Mouse (Mus musculus) induced T-regulatory cell, adult 2 months (primary cell): ENCODE data around the gene Bicra.

ENCODE experiments used
- DNase-seq: peaks from one replicate; pipeline ENCODE4 v3.0.0-alpha.2; 2012; ENCODE audit warnings: low read depth

The Bicra gene

DNA sequence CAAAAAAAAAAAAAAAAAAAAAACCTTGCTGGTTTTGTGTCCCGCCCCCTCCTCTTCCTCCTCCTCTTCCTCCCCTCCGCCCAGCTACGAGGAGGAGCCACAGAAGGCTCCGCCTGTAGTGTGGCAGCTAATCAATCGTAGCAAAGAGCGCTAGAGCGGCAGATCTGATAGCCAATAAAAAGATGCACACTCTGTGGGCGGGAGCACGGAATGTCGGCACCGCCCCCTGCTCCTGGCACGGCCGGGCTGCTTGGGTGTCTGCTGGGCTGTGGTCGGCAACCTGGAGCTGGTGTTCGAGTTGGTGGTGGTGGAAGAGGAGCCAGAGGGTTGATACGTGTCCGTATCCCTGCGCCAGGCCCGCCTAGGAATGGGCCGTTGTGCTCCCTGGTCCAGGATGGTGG, 443 bp upstream of the Bicra start:
- DNase-seq: peak; percentile 99

DNA sequence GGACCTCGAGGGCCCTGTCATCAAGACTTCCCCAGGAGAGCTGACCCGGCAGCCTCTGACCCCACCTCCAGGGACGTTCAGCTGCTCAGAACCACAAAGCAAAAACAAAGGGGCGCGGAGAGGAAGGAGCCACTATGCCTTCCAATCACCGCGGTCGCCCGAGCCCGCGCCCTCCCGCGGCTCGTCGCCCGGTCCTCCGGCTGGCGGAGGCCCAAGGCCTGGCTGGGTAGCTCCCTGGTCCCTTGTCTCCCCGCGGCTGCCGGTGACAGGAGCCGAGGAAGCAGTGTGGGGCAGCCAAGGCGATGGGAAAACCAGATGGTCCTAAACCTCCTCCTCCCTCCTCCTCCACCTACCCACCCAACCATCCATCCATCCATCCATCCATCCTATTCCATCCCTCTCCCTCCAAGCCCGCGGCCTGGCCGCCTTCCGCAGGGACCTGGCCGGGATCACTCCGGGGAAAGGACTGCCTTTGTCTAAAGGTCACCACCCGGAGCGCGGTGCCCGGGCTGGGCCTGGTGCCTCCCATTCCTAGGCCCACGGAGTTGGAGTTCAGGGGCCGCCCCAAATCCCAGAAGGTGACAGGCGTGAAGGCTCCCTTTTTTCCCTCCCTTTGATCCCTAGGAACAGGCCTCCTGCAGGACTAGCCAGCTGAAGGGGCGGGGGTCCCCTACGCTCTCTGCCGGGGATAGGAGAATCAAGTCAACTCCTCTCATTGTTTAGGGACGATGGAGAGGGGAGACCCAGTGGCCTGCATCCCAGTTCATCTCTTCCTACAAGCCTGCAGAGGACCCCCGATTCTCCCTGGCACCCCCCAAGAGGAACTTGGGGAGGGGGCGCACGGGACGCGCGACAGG, 1.0 kb downstream of the Bicra start:
- peak; percentile 50 for DNase-seq

DNA sequence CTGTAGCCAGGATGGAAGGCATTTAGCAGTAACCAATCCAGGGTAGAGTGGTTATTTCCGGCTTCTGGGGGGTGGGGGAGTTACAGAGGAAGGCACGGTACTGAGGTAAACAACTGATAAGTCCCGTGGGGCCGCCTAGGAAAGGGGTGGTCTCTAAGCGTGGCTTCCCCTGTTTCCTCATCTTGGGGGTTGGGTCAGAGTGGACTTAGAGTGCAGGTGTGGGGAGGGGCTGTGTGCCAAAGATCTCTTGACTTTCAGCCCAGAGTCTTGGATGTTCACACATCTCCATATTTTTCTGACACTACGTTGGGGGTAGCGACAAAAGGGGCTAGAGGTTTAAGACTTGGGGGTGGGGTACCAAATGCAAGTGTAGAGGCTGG, 1.6 kb downstream of the Bicra start:
- peak; percentile 95 for DNase-seq

DNA sequence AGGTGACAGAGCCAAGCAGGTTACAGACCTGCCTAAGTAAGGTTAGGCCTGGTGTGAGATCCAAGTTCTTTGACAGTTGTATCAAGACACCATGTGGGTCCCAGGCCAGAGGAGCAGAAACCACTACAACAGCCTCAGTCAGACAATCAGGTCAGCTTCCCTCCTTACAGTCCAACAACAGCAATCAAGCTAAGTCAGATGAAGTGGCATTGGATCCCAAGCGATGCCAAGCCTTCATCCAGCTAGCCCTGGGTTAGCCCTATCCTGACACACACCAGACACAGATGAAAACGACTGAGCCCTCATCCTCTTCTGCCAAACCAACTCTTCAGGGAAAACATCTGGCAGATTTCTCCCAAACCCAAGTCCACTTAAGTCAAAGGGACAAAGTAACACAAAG, 2.2 kb downstream of the Bicra start:
- no peak for DNase-seq

DNA sequence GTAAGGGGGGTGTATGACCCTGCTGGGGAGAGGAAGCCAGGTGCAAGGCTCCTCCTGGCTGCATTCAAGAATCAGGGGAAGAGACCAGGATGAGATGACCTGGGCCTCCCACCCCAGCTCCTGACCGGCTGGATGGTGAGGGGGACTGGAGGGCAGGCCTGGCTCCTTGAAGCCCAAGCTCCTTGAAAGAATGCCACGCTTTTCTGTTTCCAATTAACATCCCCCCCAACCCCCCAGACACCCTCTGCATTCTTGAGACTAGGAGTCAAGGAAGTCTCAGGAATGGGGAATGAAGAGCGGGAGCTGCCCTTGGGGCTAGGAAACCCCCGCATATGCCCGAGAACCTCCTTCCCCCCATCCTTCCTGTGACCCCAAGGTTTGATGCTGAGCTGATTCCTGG, 3.2 kb downstream of the Bicra start:
- DNase-seq: peak; percentile 13

DNA sequence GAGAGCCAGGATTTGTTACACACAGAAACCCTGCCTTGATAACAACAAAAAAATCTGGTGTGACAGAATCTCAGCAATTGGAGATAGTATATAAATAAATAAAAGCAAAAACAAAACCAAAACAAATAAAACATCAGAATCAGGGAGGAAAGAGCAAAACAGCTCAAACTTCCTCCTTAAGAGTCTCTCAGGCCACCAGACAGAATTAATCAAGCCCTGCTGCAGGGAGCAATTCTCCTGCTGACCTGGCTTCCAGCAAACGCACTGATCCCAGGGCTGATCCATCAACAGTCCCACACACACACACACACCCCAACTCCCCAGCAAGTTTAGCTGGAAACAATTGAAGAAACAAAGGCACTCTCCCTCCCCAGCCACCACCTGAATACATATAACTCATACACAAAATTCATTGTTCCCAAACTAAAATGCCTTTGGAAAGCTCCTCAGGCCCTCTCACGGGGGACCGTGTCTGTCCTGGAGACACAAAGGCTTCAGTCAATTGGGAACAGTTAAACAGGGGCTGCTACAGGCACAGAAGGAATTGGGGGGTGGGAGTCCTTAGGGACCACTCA, 3.8 kb downstream of the Bicra start:
- DNase-seq: no peak

DNA sequence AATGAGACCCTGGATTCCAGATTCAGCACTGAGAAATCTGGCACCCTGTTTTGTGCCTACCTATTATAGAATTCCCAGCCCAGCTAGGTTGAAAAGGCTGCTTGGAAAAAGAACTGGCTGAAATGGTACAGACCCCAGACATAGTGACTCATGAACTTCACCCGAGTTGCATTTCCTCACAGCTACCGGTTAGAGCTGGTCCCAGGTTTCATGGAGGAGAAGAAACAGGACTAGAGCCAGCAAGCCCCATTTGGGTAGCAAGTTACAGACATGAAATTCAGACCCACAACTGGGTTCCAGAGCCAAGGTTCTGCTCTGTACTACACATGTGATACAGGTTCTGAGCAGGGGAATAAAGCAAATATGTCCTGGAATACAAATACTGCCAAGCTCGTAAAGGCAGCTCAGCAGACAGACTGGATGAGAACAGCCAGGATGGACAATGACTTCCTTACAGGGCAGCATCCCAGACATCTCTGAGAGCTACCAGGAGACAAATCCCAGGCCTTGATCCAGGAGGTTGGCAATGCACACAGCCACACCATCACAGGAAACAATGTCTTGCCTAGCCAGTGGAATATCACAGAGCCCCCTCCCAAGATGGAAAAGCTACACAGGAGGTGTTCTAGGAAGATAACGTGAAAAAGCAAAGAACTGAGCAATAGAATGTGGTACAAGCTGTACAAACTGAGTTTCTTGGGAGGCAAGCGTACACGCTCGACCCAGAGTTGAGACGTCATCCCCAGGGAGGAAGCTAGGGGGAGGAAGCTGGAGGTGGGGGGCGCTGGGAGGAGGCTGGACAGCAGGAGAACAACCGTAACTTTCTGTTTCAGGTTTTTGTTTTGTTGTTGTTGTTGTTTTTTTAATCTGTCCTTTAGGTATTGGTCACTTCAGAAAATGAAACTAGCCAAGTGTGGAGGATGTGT, 4.6 kb downstream of the Bicra start:
- peak; percentile 73 for DNase-seq

DNA sequence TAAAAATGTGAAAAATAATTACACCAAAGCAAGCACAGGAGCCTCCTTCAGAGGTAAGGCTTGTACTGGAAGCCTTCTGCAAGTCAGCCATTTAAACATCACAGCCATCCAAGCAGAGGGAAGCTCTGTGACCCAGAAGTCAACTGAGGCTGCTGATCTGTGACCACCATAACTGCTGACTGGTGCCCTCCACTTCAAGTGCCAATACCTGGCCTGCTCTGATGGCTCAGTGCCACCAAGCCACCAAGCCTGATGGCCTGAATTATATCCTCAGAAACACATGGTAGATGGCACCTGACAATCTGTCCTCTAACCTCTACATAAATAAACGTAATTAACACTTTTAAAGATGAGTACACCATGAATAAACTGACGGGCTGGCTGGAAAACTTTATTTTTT, 6.5 kb downstream of the Bicra start:
- no peak for DNase-seq

DNA sequence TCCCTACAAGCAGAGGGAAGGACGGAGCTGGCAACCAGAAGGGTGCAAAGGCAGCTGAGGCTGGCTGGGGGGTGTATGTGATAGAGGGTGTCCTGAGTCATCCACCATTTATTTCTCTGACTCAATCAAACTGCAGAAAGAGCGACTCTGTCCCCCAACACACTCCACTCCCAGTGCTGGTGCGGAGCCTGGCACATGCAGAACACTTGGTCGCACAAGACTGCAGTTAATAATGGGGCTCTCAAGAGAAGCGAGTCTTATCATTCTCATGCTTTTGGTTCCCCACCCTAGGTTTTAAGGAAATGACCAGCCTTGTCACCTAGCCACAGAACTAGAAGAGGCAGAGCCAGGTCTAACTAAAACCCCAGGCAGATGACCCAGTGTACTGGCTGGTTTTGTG, 8.4 kb downstream of the Bicra start:
- no peak for DNase-seq

DNA sequence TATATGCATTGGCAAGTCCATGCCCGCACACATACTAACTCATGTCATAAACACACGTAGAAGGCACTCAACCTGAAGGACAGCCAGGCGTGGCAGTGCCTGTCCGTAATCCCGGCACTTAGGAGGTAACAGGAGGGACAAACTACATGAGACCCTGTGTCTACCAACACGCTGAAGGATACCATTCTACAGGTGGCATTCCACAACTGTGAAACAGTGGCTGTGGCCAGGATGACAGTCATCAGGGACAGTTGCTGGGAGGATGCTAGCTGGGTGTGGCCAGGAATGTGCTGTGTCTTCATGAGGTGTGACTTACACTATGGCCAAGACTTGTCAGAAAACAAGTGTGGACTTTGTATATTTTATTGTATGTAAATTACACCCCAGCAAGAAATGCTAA, 10.7 kb downstream of the Bicra start:
- DNase-seq: no peak

DNA sequence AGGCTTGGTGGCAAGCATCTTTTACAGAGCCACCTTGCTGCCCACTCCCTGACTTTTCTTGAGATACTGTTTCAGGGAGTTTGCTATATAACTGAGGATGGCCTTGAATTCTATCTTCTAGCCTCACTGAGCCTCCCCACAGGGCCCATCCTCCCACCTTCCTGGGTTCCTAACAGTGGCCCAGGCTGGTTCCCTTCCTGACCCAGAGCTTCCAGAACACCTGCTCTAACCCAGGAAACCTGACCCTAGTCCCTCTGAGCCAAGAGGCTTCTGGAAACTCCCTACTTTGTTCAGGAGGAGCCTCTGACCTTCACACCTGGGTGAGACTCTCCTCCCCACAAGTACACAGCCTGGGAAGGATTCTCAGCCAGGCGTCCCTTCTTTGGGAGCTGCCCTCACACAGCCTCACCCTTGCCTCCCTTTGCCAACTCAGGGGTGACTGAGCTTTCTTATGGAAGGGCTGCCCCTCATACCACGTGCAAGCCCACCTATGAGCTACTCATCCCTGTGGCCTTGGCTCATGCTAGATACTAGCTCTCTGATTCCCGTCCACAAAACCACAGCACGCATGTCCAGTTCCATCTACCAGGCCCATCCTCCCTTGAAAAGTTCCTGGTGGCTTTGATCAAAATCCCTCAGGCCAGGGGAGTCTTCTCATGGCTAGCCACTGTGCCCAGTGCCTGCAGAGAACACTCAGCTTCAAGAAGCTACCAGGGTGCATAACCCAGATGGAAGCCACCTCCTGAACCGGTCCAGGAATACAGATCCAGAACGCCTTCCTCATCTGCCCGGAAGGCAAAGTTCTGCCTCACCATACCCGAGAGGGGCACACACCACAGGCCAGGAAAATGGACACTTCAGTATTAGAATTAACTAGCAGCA, 13.9 kb downstream of the Bicra start:
- no peak for DNase-seq

DNA sequence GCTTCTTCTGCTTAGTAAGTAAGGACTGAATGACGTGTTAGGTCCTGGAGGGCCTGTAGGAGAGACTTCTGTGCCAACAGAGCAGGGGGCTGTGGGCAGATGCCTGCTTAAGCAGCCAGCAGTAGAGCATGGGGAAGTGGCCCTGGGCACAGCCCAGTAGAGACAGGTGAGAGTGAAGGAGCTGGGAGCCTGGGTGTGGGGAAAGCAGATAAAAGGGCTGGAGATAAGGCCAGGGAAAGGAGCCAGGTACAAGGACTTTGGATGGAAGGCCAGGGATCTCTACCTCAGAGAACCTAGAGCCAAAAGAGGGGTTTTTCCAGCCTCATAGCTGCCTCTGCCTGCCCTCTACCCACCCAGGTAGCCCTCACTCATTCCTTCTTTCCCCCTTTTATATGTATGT, 14.7 kb downstream of the Bicra start:
- no peak for DNase-seq

DNA sequence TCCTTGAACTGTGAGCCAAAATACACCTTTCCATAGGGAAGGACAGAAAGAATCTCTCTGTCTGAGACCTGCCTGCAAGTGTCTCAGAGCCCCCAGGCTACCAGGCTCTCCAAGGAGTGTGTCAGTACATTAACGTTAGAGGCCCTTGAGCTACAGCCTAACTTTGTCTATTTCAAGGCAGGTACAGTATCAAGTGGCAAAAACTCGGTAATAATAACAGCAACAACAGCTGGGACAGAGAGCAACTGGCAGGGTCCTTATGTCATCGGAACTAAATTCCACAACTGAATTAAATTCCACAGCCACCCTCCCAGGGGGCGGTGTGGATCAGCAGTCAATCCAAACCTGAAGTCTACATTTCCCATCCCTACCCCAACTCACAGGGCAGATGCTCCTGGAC, 16.6 kb downstream of the Bicra start:
- DNase-seq: no peak

DNA sequence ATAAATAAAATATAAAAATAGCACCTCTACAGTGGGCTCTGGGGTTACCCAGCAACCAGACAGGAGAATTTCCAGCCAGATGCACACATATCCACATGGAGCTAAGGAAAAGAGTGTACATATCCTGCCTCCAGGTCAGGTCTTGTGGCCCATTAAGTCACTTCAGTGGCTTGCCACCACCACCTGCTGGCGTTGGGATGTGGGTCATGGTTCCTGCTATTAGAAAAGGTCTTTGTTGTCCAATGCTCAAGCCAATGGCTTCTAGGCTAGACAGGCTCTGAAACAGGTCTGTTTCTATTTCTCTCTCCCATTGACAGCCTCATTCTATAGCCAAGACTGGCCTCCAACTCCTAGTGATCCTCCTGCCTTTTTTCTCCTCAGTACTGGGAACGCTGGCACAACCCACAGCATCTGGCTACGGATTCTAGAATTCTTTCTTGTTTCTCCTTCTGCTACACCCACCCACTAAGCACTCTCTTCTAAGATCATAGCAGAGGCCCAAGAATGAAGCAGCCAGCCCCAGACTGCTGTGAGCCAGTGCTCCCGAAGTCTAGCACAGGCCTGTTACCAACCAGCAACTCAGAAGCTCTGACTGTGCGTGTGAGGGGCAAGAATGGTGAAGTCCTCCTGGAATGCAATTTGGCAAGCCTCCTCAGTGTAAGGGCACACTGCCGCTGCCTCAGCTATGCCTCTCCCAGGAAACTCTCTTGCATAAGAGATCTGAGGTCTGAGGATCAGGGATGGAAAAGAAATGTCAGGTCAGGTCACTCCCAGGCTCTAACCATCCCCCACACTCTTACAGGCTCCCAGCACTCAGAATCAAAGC, 19.4 kb downstream of the Bicra start:
- no peak for DNase-seq

DNA sequence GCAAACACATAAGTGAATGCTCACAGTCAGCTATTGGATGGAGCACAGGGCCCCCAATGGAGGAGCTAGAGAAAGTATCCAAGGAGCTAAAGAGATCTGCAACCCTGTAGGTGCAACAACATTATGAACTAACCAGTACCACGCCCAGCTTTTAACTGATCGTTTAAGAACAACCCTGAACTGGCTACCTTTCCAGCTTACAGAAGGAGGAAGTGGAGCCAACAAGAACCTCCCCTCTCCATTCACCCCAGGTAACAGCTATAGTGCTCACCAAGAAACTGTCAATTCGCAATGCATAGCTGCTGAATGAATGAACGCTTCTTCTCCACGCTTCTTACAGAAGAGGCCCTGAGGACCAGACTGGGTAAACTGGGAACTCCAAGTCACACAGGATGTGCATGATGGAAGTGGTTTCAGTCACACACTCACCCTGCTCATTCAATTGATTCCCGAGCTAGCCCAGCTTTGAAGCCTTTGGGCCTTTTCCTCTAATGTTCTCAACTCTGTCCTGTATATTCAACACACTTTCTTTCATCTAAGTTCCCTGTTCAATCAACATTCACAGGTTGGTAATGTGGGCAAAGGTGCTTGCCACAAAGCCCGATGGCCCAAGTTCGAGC, 23.0 kb downstream of the Bicra start:
- DNase-seq: no peak

DNA sequence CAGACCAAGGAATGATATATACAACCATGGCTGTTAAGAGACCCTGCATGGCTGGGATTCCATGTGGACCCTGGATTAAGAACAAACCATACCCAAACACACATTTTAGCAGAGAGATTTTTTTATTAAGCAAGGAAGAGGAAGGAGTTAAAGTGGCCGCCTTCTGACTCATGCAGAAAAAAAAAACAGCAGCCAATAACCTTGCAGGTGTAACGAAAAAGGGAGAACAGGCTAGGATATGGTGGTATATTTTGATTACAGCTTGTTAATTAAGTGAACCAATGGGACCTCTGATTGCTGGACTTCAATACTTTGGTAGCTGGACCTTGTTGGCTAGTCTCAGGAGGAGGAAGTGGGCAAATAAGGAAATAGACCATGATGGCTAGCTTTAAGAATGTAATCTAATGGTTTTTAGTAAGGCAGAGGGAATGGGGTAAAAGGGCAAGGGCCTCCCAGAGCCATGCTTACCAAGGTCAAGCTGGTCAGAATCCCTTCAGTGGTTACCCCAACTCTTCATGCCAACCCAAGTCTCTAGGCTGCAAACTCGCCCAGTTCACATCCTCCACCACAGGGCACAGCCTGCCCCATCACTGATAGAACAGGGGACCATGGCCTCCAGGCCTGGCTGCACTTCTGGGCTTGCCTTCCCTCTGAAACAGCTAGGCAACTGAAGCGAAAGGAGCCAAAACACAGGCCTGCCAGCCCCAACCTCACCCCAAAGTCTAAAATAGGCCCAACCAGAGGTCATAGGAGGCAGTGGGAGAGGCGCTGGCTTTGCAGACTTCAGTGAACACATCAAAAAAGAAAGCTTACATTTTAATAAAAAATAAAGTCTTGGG, 28.2 kb downstream of the Bicra start:
- peak; percentile 23 for DNase-seq

DNA sequence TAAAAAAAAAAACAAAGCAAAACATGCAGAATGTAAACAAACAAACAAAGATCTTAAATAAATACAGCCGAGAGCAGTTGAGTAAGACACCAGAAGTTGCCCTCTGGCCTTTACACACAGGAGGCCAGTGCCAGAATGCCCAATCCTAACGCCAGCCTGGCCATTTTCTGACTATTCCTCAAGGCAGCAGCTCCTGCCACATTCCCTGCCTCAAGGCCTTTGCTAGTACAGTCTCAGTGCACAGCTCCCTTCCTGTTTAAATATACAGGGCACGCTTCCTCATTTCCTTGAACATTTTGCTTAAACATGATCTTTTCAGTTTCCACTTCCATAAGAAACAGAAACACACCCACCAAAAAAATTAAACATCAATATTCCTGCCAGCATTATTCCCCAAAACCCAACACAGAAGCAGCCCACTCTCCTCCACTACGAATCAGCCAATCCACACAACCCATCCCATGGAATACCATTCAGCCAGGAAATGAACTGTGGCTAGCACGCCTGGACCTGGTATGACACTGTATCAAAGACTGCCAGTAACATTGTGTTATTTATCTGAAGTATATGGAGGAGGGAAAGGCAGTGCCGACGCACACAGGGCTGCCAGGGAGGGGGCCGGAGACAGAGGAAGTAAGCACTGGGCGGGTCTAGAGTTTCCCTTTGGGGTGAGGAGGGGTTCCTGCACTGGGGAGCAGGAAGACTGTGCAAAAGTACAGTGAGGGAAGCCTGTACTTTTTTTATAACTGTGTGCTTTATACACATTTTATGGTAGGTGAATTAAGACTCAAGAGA, 29.5 kb downstream of the Bicra start:
- DNase-seq: peak; percentile 69

DNA sequence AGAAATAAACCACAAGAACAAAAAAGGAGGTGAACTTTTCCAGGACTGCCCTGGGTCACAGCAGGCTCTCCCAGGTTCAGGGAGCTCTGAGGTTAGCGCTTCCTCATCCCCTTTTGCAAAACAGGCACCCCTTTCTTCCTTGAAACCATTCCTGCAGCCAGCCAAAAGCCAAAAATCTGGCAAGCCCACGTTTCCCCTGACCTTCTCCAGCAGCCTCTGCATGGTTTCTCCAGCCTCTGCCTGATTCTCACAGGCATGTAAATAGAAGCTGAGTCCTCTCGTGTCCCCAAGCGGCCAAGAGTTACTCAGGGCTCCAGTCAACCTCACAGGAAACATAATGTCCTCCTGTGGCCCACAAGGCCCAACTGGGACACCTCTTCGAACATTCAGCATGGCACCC, 32.3 kb downstream of the Bicra start:
- DNase-seq: no peak
